Comparison of ENCODE assay signal across 10 mouse cellular contexts in the genomic region with DNA sequence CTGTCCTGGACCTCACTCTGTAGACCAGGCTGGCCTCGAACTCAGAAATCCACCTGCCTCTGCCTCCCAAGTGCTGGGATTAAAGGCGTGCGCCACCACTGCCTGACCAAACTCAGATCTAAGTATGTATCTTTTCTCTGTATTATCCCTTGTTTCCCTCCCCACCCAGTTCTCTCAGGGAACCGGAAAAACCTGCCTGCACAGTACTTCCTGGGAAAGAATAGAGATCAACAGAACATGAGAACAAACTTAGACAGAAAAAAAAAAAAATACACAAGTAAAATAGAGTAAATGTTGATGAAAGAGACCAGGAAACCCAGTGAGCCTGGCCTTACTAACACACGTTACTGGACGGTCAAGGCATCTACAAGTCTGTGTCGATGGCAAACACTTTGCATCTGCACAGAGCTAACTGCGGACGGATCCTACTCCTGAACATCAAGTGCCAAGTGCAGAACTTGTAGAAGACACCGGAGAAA. TPM values are rescaled to one million over a fixed set of nuclear protein-coding genes. Genes with fewer than 3 reads are reported as not detected.
A peak's percentile ranks its signal among the peaks of the same experiment; 100 is the strongest.
DNase-seq lines count a peak whose midpoint lies in the region; ATAC-seq and TF ChIP-seq lines count a peak whose summit lies in the region.
"Not testable (repeated sequence)": the region's sequence is repeated elsewhere in the genome, so short reads cannot be mapped to it uniquely, and the experiment has no call there.
"Had no signal": no experiment of that assay in that cellular context is flagged by ENCODE, and none has a peak within 500 bp of the region (broad histone marks: within the 10 kb centered on the region; RNA-seq: fewer than 3 reads in every experiment).

No protein-coding gene starts in this region.

- H3K27ac ChIP-seq in brown adipose tissue, adult 24 weeks (replicated peaks; ENCODE audit: low read depth, low read length): peak overlapping the region; percentile 90
- H3K27ac ChIP-seq in forebrain, embryonic 12.5 days: peak overlapping the region; percentile 93
- H3K27ac ChIP-seq in heart, embryonic 15.5 days: peak overlapping the region; percentile 95
- peak overlapping the region; percentile 89 for H3K27ac ChIP-seq in intestine, postnatal 0 days (ENCODE audit: low read depth, low read length)
- peak overlapping the region; percentile 74 for H3K27ac ChIP-seq in liver, adult 2 months (replicated peaks; ENCODE audit: insufficient read depth, low read depth, low read length)
- H3K27ac ChIP-seq in neural tube, embryonic 11.5 days (ENCODE audit: low read depth, low read length): not testable (repeated sequence)

- not testable (repeated sequence) for TF ChIP-seq CTCF in intestine, postnatal 0 days (IDR thresholded peaks at IDR 0.05; ENCODE audit: low read depth); liver, adult 2 months (IDR thresholded peaks at IDR 0.05; ENCODE audit: low read depth, low read length)

- not testable (repeated sequence) for H3K27me3 ChIP-seq in forebrain, embryonic 12.5 days; heart, embryonic 15.5 days; intestine, postnatal 0 days (replicated peaks; ENCODE audit: control insufficient read depth, insufficient read depth, low read length); liver, adult 2 months (ENCODE audit: control insufficient read depth, insufficient read depth, low read length); neural tube, embryonic 11.5 days (ENCODE audit: control insufficient read depth, insufficient read depth, low read length)

- not testable (repeated sequence) for H3K4me1 ChIP-seq in brown adipose tissue, adult 24 weeks (ENCODE audit: control insufficient read depth, insufficient read depth, insufficient read length, low read length); forebrain, embryonic 12.5 days; heart, embryonic 15.5 days (replicated peaks); intestine, postnatal 0 days (replicated peaks; ENCODE audit: control insufficient read depth, insufficient read depth, low read length); liver, adult 2 months (ENCODE audit: control insufficient read depth, insufficient read depth, low read length); neural tube, embryonic 11.5 days (ENCODE audit: control insufficient read depth, insufficient read depth, low read length)

- not testable (repeated sequence) for H3K36me3 ChIP-seq in forebrain, embryonic 12.5 days (replicated peaks); intestine, postnatal 0 days (ENCODE audit: control insufficient read depth, insufficient read depth); neural tube, embryonic 11.5 days (ENCODE audit: control insufficient read depth, insufficient read depth, low read length)
- peaks cover 13% of the 10 kb centered on the region for H3K36me3 ChIP-seq in heart, embryonic 15.5 days
- peaks cover 14% of the 10 kb centered on the region for H3K36me3 ChIP-seq in liver, adult 2 months (ENCODE audit: control insufficient read depth, insufficient read depth, low read length)

- peak; percentile 17 for DNase-seq in liver, adult 2 months (ENCODE audit: extremely low read depth, low read depth, low spot score)
- peak; percentile 56 for DNase-seq in lung, postnatal 25 days (ENCODE audit: low spot score)
- not testable (repeated sequence) for DNase-seq in neural tube, embryonic 11.5 days (ENCODE audit: low spot score)
- DNase-seq in thymus, postnatal 4 days: peak; percentile 5

- WGBS in forebrain, embryonic 12.5 days: 39% methylated on average over 10 of the region's 10 CpGs
- WGBS in heart, embryonic 15.5 days: 30% methylated on average over 10 of the region's 10 CpGs
- 18% methylated on average over 10 of the region's 10 CpGs for WGBS in intestine, postnatal 0 days
- WGBS in liver, adult 2 months: 25% methylated on average over 10 of the region's 10 CpGs
- WGBS in neural tube, embryonic 11.5 days: 37% methylated on average over 10 of the region's 10 CpGs

- not testable (repeated sequence) for H3K79me2 ChIP-seq in liver, adult 2 months (ENCODE audit: control insufficient read depth, insufficient read depth, low read length)

- peak overlapping the region; percentile 77 for H3K4me2 ChIP-seq in forebrain, embryonic 12.5 days
- H3K4me2 ChIP-seq in heart, embryonic 15.5 days: peak overlapping the region; percentile 91
- peak overlapping the region; percentile 86 for H3K4me2 ChIP-seq in intestine, postnatal 0 days (replicated peaks; ENCODE audit: low read depth)
- H3K4me2 ChIP-seq in neural tube, embryonic 11.5 days (ENCODE audit: low read depth): peak overlapping the region; percentile 73

- not testable (repeated sequence) for TF ChIP-seq POLR2A in liver, adult 2 months (IDR thresholded peaks at IDR 0.05; ENCODE audit: extremely low read depth, insufficient read depth, low read length)

- ATAC-seq in forebrain, embryonic 12.5 days (ENCODE audit: low FRiP score); heart, embryonic 15.5 days (replicated peaks; ENCODE audit: insufficient number of reproducible peaks, insufficient read depth, low FRiP score, low read depth); neural tube, embryonic 11.5 days (ENCODE audit: insufficient read depth, low FRiP score, low TSS enrichment): not testable (repeated sequence)
- peak; percentile 42 for ATAC-seq in intestine, postnatal 0 days

- not testable (repeated sequence) for H3K9me3 ChIP-seq in forebrain, embryonic 12.5 days; heart, embryonic 15.5 days (replicated peaks); intestine, postnatal 0 days (ENCODE audit: control insufficient read depth); neural tube, embryonic 11.5 days (ENCODE audit: control insufficient read depth, low read length)

- H3K9ac ChIP-seq in forebrain, embryonic 12.5 days: peak overlapping the region; percentile 67; the same call in 1 of the 2 replicates
- H3K9ac ChIP-seq in heart, embryonic 15.5 days: peak overlapping the region; percentile 70; the same call in 1 of the 2 replicates
- not testable (repeated sequence) for H3K9ac ChIP-seq in intestine, postnatal 0 days (ENCODE audit: low read depth, low read length)
- H3K9ac ChIP-seq in liver, adult 2 months (ENCODE audit: low read depth, low read length): peak overlapping the region; percentile 67
- H3K9ac ChIP-seq in neural tube, embryonic 11.5 days (ENCODE audit: low read length): peak overlapping the region; percentile 41; the same call in 1 of the 2 replicates

- peak overlapping the region; percentile 71 for H3K4me3 ChIP-seq in brown adipose tissue, adult 24 weeks (ENCODE audit: insufficient read depth, low read depth, low read length)
- peak overlapping the region; percentile 54 for H3K4me3 ChIP-seq in forebrain, embryonic 12.5 days (replicated peaks)
- peak overlapping the region; percentile 62 for H3K4me3 ChIP-seq in heart, embryonic 15.5 days
- peak overlapping the region; percentile 47 for H3K4me3 ChIP-seq in intestine, postnatal 0 days (ENCODE audit: low read depth, low read length)
- H3K4me3 ChIP-seq in liver, adult 2 months (ENCODE audit: insufficient read depth, low read depth, low read length): peak overlapping the region; percentile 57
- peak overlapping the region; percentile 43 for H3K4me3 ChIP-seq in neural tube, embryonic 11.5 days (ENCODE audit: low read depth, low read length)

RNA-seq across cellular contexts. Expression of a gene that starts 4.9 kb away (rescaled TPM):
- polyA plus RNA-seq in brown adipose tissue, adult 24 weeks (2012; ENCODE audit: insufficient read depth, insufficient read length, missing spikeins): 1.3 and 3.3 TPM in 2 replicates
- polyA plus RNA-seq in forebrain, embryonic 12.5 days (2016; fragmentation: Nextera tagmentation; extraction: Ambion mirVana): 4.8 and 5.6 TPM in 2 replicates
- 4.3 and 5.5 TPM in 2 replicates for polyA plus RNA-seq in heart, embryonic 15.5 days (2015; fragmentation: Nextera tagmentation; extraction: Ambion mirVana)
- polyA plus RNA-seq in intestine, postnatal 0 days (2015; fragmentation: Nextera tagmentation; extraction: Ambion mirVana): 3.4 and 3.7 TPM in 2 replicates
- total RNA-seq in liver, adult 2 months (2014; rRNA removed): 3.1 and 4.3 TPM in 2 replicates
- 0.26 and 0.40 TPM in 2 replicates for polyA plus RNA-seq in liver, adult 2 months (2012; rRNA removed)
- 6.1 TPM in 2 replicates for polyA plus RNA-seq in neural tube, embryonic 11.5 days (2014; fragmentation: Nextera tagmentation; extraction: Ambion mirVana)

RNA-seq across cellular contexts. Expression of a gene that starts 8.0 kb away (rescaled TPM):
- 0.91 and 2.3 TPM in 2 replicates for polyA plus RNA-seq in brown adipose tissue, adult 24 weeks (2012; ENCODE audit: insufficient read depth, insufficient read length, missing spikeins)
- 2.3 TPM in 2 replicates for polyA plus RNA-seq in forebrain, embryonic 12.5 days (2016; fragmentation: Nextera tagmentation; extraction: Ambion mirVana)
- polyA plus RNA-seq in heart, embryonic 15.5 days (2015; fragmentation: Nextera tagmentation; extraction: Ambion mirVana): 0.87 and 2.2 TPM in 2 replicates
- polyA plus RNA-seq in intestine, postnatal 0 days (2015; fragmentation: Nextera tagmentation; extraction: Ambion mirVana): 1.5 and 1.6 TPM in 2 replicates
- 0.18 and 1.3 TPM in 2 replicates for total RNA-seq in liver, adult 2 months (2014; rRNA removed)
- polyA plus RNA-seq in liver, adult 2 months (2012; rRNA removed): 0.61 and 2.3 TPM in 2 replicates
- 2.1 and 2.3 TPM in 2 replicates for polyA plus RNA-seq in neural tube, embryonic 11.5 days (2014; fragmentation: Nextera tagmentation; extraction: Ambion mirVana)
- polyA plus RNA-seq: Patski had no signal

RNA-seq across cellular contexts. Expression of a gene that starts 14.5 kb away (rescaled TPM):
- 4.6 and 6.0 TPM in 2 replicates for polyA plus RNA-seq in brown adipose tissue, adult 24 weeks (2012; ENCODE audit: insufficient read depth, insufficient read length, missing spikeins)
- 28.0 and 29.1 TPM in 2 replicates for polyA plus RNA-seq in forebrain, embryonic 12.5 days (2016; fragmentation: Nextera tagmentation; extraction: Ambion mirVana)
- 13.9 and 18.2 TPM in 2 replicates for polyA plus RNA-seq in heart, embryonic 15.5 days (2015; fragmentation: Nextera tagmentation; extraction: Ambion mirVana)
- polyA plus RNA-seq in intestine, postnatal 0 days (2015; fragmentation: Nextera tagmentation; extraction: Ambion mirVana): 10.2 and 10.9 TPM in 2 replicates
- total RNA-seq in liver, adult 2 months (2014; rRNA removed): 3.6 and 4.1 TPM in 2 replicates
- 3.4 and 4.1 TPM in 2 replicates for polyA plus RNA-seq in liver, adult 2 months (2012; rRNA removed)
- 19.2 and 25.1 TPM in 2 replicates for polyA plus RNA-seq in neural tube, embryonic 11.5 days (2014; fragmentation: Nextera tagmentation; extraction: Ambion mirVana)

RNA-seq across cellular contexts. Expression of a gene that starts 25.8 kb away (rescaled TPM):
- not detected in 2 replicates for polyA plus RNA-seq in brown adipose tissue, adult 24 weeks (2012; ENCODE audit: insufficient read depth, insufficient read length, missing spikeins)
- 81.1 and 94.0 TPM in 2 replicates for polyA plus RNA-seq in forebrain, embryonic 12.5 days (2016; fragmentation: Nextera tagmentation; extraction: Ambion mirVana)
- 6.6 and 8.7 TPM in 2 replicates for polyA plus RNA-seq in heart, embryonic 15.5 days (2015; fragmentation: Nextera tagmentation; extraction: Ambion mirVana)
- polyA plus RNA-seq in intestine, postnatal 0 days (2015; fragmentation: Nextera tagmentation; extraction: Ambion mirVana): 2.7 and 2.9 TPM in 2 replicates
- not detected in 2 replicates for total RNA-seq in liver, adult 2 months (2014; rRNA removed)
- polyA plus RNA-seq in liver, adult 2 months (2012; rRNA removed): 0.20 and 0.35 TPM in 2 replicates
- 89.7 and 95.3 TPM in 2 replicates for polyA plus RNA-seq in neural tube, embryonic 11.5 days (2014; fragmentation: Nextera tagmentation; extraction: Ambion mirVana)
- polyA plus RNA-seq: Patski had no signal

RNA-seq across cellular contexts. Expression of a gene that starts 41.9 kb away (rescaled TPM):
- 0.59 TPM in 1 of 2 replicates, not detected in the other for polyA plus RNA-seq in brown adipose tissue, adult 24 weeks (2012; ENCODE audit: insufficient read depth, insufficient read length, missing spikeins)
- 79.7 and 82.4 TPM in 2 replicates for polyA plus RNA-seq in forebrain, embryonic 12.5 days (2016; fragmentation: Nextera tagmentation; extraction: Ambion mirVana)
- polyA plus RNA-seq in heart, embryonic 15.5 days (2015; fragmentation: Nextera tagmentation; extraction: Ambion mirVana): 2.6 and 5.0 TPM in 2 replicates
- 3.6 and 4.2 TPM in 2 replicates for polyA plus RNA-seq in intestine, postnatal 0 days (2015; fragmentation: Nextera tagmentation; extraction: Ambion mirVana)
- not detected in 2 replicates for total RNA-seq in liver, adult 2 months (2014; rRNA removed)
- not detected in 2 replicates for polyA plus RNA-seq in liver, adult 2 months (2012; rRNA removed)
- polyA plus RNA-seq in neural tube, embryonic 11.5 days (2014; fragmentation: Nextera tagmentation; extraction: Ambion mirVana): 68.3 and 86.8 TPM in 2 replicates
- total RNA-seq: granulocyte monocyte progenitor cell, adult 5-6 weeks had no signal
